Mouse (Mus musculus) heart, postnatal 0 days (tissue): ENCODE measurements around the gene Ap1m1.

ENCODE experiments used
- CTCF ChIP-seq: IDR thresholded peaks from 2 replicates; pipeline ENCODE4 v1.5.1; 2016; ENCODE audit warnings: antibody characterized with exemption, control low read depth, low read depth
- EP300 ChIP-seq: IDR thresholded peaks from 2 replicates; pipeline ENCODE4 v1.6.1; 2016; ENCODE audit warnings: antibody characterized with exemption, low read depth

DNA sequence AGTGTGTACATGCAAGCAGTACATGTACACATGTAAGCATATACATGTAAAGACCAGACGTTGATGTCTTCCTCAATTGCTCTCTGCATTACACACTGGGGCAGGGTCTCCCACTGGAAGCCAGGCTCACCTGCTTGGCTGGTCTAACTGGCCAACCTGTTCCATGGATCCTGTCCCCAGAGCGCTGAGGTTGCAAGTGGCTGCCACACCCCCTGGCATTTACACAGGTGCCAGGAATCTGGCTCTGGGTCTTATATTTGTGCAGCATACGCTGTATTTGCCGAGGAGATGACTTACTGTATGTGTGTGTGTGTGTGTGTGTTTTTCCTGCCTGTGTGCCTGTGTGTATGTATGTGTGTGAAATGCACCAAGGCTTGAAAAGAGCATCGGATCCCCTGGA lies 67.1 kb downstream of the Ap1m1 start:
- TF ChIP-seq CTCF, result no peak
- TF ChIP-seq EP300, result no peak
